Mouse (Mus musculus) gastrocnemius, adult 8-10 months (tissue): Measurements from ENCODE around the gene Arf3. TPM values are rescaled to one million over a fixed set of nuclear protein-coding genes. Genes with fewer than 3 reads are reported as not detected.
"Not testable (repeated sequence)": the region's sequence is repeated elsewhere in the genome, so short reads cannot be mapped to it uniquely, and the experiment has no call there.

Source experiments
- DNase-seq, 2 experiments: peaks; one replicate each; pipeline ENCODE4 v3.0.0; 2022; ENCODE audit warnings: low spot score in 2 of 2
- total RNA-seq, 4 experiments: library from RNA; stranded (reverse); gene quantifications; 2 replicates each; pipeline ENCODE4 v1.2.4; 2022

The Arf3 gene
- total RNA-seq, result 1 to 10 TPM; 6.9 to 8.9 (median 8.1) TPM

GRCm38 (mm10) chr15:98762670-98763529 lies at the start of gene Arf3:
Gene Arf3 (minus strand): TSS chr15:98763214.
- DNase-seq, result peak; percentile 88 to 91

GRCm38 (mm10) chr15:98810212-98810611 lies 47.2 kb upstream of the Arf3 start:
- DNase-seq, result not testable (repeated sequence)

GRCm38 (mm10) chr15:98809390-98809789 lies 46.4 kb upstream of the Arf3 start, which contains the start of gene Ddn:
Gene Ddn (minus strand): TSS chr15:98809490.
- DNase-seq, result no peak

- no peak for DNase-seq
Observed at GRCm38 (mm10) chr15:98808651-98809134, 45.7 kb upstream of the Arf3 start.

GRCm38 (mm10) chr15:98807895-98808650 lies 45.1 kb upstream of the Arf3 start:
- DNase-seq, result no peak

GRCm38 (mm10) chr15:98806809-98807770 lies 44.1 kb upstream of the Arf3 start:
- no peak for DNase-seq

- no peak for DNase-seq
Observed at GRCm38 (mm10) chr15:98806071-98806808, 43.2 kb upstream of the Arf3 start.

GRCm38 (mm10) chr15:98805324-98806040 lies 42.5 kb upstream of the Arf3 start:
- peak in 1 of 2 experiments; percentile 43 for DNase-seq

- peak; percentile 66 to 69 for DNase-seq
Observed at GRCm38 (mm10) chr15:98804054-98804453, 41.0 kb upstream of the Arf3 start.

- DNase-seq, result no peak
Observed at GRCm38 (mm10) chr15:98802926-98803325, 39.9 kb upstream of the Arf3 start.

GRCm38 (mm10) chr15:98799396-98799795 lies 36.4 kb upstream of the Arf3 start:
- DNase-seq, result peak; percentile 64 to 70

- no peak for DNase-seq
Observed at GRCm38 (mm10) chr15:98798903-98799302, 35.9 kb upstream of the Arf3 start.

- no peak for DNase-seq
Observed at GRCm38 (mm10) chr15:98797835-98798492, 35.0 kb upstream of the Arf3 start.

GRCm38 (mm10) chr15:98796803-98797595 lies 34.0 kb upstream of the Arf3 start:
- no peak for DNase-seq

GRCm38 (mm10) chr15:98793141-98793698 lies 30.2 kb upstream of the Arf3 start:
- no peak for DNase-seq

GRCm38 (mm10) chr15:98792233-98793020 lies 29.4 kb upstream of the Arf3 start:
- DNase-seq, result no peak

GRCm38 (mm10) chr15:98791771-98792170 lies 28.8 kb upstream of the Arf3 start:
- no peak for DNase-seq
